27 mouse cellular contexts compared by ENCODE assay signal in the genomic region with DNA sequence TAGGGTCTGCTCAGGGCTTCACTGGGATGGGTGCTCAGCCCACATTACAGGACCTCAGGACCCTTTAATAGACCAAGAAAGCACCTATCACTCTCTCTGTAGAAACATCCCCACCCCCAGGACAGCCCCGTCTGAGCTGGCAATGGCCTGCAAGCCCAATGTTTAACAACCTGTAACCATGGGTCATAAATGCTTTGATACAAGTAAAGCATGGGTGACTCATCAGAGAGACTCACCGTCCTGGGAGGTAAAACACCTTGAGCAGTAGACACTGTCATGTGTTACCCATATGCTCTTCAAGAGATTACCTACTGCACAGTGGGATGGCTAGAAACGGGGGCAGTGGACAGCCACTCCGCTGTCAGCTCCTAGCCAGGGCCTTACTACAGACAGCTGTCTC.
A peak's percentile ranks its signal among the peaks of the same experiment; 100 is the strongest.
DNase-seq lines count a peak whose midpoint lies in the region; ATAC-seq and TF ChIP-seq lines count a peak whose summit lies in the region.
"Had no signal": no experiment of that assay in that cellular context is flagged by ENCODE, and none has a peak within 500 bp of the region (broad histone marks: within the 10 kb centered on the region; RNA-seq: fewer than 3 reads in every experiment).

No protein-coding gene starts in this region.

- WGBS in hindbrain, embryonic 10.5 days: 88% methylated on average over 4 of the region's 4 CpGs
- WGBS in hindbrain, postnatal 0 days: 89% methylated on average over 4 of the region's 4 CpGs
- WGBS in stomach, embryonic 16.5 days: 74% methylated on average over 4 of the region's 4 CpGs
- WGBS in stomach, postnatal 0 days: 63% methylated on average over 4 of the region's 4 CpGs
- WGBS in intestine, embryonic 16.5 days: 66% methylated on average over 4 of the region's 4 CpGs

- no peak for TF ChIP-seq EP300 in stomach, postnatal 0 days (optimal IDR thresholded peaks at IDR 0.05)

- no peak overlapping the region for H3K9ac ChIP-seq in hindbrain, postnatal 0 days (replicated peaks; ENCODE audit: low read length)
- no peak overlapping the region for H3K9ac ChIP-seq in stomach, embryonic 16.5 days (ENCODE audit: low read length)
- H3K9ac ChIP-seq in stomach, postnatal 0 days (ENCODE audit: low read length): no peak overlapping the region
- no peak overlapping the region for H3K9ac ChIP-seq in intestine, embryonic 16.5 days (ENCODE audit: low read depth, low read length)
- H3K9ac ChIP-seq: embryonic facial prominence, embryonic 13.5 days; forebrain, postnatal 0 days; hindbrain, embryonic 14.5 days had no signal

- DNase-seq in hindbrain, embryonic 10.5 days (ENCODE audit: low spot score): no peak
- no peak for DNase-seq in hindbrain, postnatal 0 days (ENCODE audit: low spot score)
- no peak for DNase-seq in stomach, postnatal 0 days (ENCODE audit: low spot score)
- DNase-seq in layer of hippocampus, adult 9-10 months (ENCODE audit: low spot score): no peak
- DNase-seq in heart, postnatal 14 days: no peak
- DNase-seq: adrenal gland, adult 2 months; adrenal gland, postnatal 14 days; B cell, adult 2 months; cerebellum, adult 11 months; cerebellum, adult 8-10 months; cerebellum, postnatal 10 days; cerebellum, postnatal 36 days; embryo, embryonic 11 days; forebrain, postnatal 0 days; gastrocnemius, adult 2 months; gastrocnemius, postnatal 14 days; heart, adult 11 months; heart, postnatal 36 days had no signal

- no peaks in the 10 kb centered on the region; the same call in 1 of the 2 replicates for H3K4me1 ChIP-seq in hindbrain, embryonic 10.5 days (replicated peaks)
- H3K4me1 ChIP-seq in hindbrain, postnatal 0 days (ENCODE audit: insufficient read depth, low read length): no peaks in the 10 kb centered on the region
- no peaks in the 10 kb centered on the region for H3K4me1 ChIP-seq in stomach, embryonic 16.5 days (ENCODE audit: control insufficient read depth, insufficient read depth, low read length)
- H3K4me1 ChIP-seq in stomach, postnatal 0 days (replicated peaks; ENCODE audit: control insufficient read depth, insufficient read depth): no peaks in the 10 kb centered on the region
- H3K4me1 ChIP-seq in intestine, embryonic 16.5 days (ENCODE audit: control insufficient read depth, insufficient read depth, low read length): no peaks in the 10 kb centered on the region

- TF ChIP-seq CTCF in hindbrain, postnatal 0 days (IDR thresholded peaks at IDR 0.05; ENCODE audit: low read depth): no peak
- TF ChIP-seq CTCF in stomach, postnatal 0 days (IDR thresholded peaks at IDR 0.05; ENCODE audit: low read depth): no peak

- intact Hi-C loops in heart, postnatal 14 days (cut with DNase I): no loop called here

- H3K4me3 ChIP-seq in hindbrain, embryonic 10.5 days: no peak overlapping the region
- no peak overlapping the region for H3K4me3 ChIP-seq in hindbrain, postnatal 0 days (ENCODE audit: low read length)
- no peak overlapping the region for H3K4me3 ChIP-seq in stomach, embryonic 16.5 days (replicated peaks; ENCODE audit: low read length)
- no peak overlapping the region for H3K4me3 ChIP-seq in stomach, postnatal 0 days (ENCODE audit: low read depth, low read length)
- no peak overlapping the region for H3K4me3 ChIP-seq in intestine, embryonic 16.5 days (ENCODE audit: low read length)
- H3K4me3 ChIP-seq: embryonic facial prominence, embryonic 10.5 days; embryonic facial prominence, embryonic 13.5 days; erythroblast, embryonic 14.5 days; gastrocnemius, adult 2 months had no signal

- no peaks in the 10 kb centered on the region for H3K36me3 ChIP-seq in hindbrain, embryonic 10.5 days
- H3K36me3 ChIP-seq in hindbrain, postnatal 0 days (ENCODE audit: insufficient read depth, low read length): no peaks in the 10 kb centered on the region
- H3K36me3 ChIP-seq in stomach, embryonic 16.5 days (ENCODE audit: control insufficient read depth, insufficient read depth, low read length): no peaks in the 10 kb centered on the region
- H3K36me3 ChIP-seq in stomach, postnatal 0 days (ENCODE audit: control insufficient read depth, insufficient read depth, low read length): no peaks in the 10 kb centered on the region
- H3K36me3 ChIP-seq in intestine, embryonic 16.5 days (ENCODE audit: control insufficient read depth, insufficient read depth, low read length): no peaks in the 10 kb centered on the region
- H3K36me3 ChIP-seq: embryonic facial prominence, embryonic 10.5 days; embryonic facial prominence, embryonic 13.5 days; G1E had no signal

- ATAC-seq in hindbrain, postnatal 0 days: no peak
- ATAC-seq in stomach, embryonic 16.5 days (ENCODE audit: insufficient read depth, low FRiP score): peak; percentile 37; the same call in 1 of the 2 replicates
- no peak for ATAC-seq in stomach, postnatal 0 days (ENCODE audit: low FRiP score, low TSS enrichment)
- ATAC-seq in intestine, embryonic 16.5 days: peak; percentile 84

- H3K27me3 ChIP-seq in hindbrain, embryonic 10.5 days (ENCODE audit: insufficient read depth, poor library complexity, severe bottlenecking): no peaks in the 10 kb centered on the region
- no peaks in the 10 kb centered on the region for H3K27me3 ChIP-seq in hindbrain, postnatal 0 days (ENCODE audit: insufficient read depth, low read length)
- no peaks in the 10 kb centered on the region for H3K27me3 ChIP-seq in stomach, embryonic 16.5 days (ENCODE audit: control insufficient read depth, insufficient read depth, low read length)
- no peaks in the 10 kb centered on the region for H3K27me3 ChIP-seq in stomach, postnatal 0 days (ENCODE audit: control insufficient read depth, insufficient read depth, low read length)
- no peaks in the 10 kb centered on the region; the same call in 1 of the 2 replicates for H3K27me3 ChIP-seq in intestine, embryonic 16.5 days (replicated peaks; ENCODE audit: control insufficient read depth, insufficient read depth, low read length)
- H3K27me3 ChIP-seq: CH12.LX; embryonic facial prominence, embryonic 13.5 days had no signal

- 0 out of 2 replicates have a peak overlapping the region, but pooled peaks have one; percentile 29 for H3K27ac ChIP-seq in hindbrain, embryonic 10.5 days
- H3K27ac ChIP-seq in hindbrain, postnatal 0 days: no peak overlapping the region
- H3K27ac ChIP-seq in stomach, embryonic 16.5 days (ENCODE audit: low read length): no peak overlapping the region
- H3K27ac ChIP-seq in stomach, postnatal 0 days (replicated peaks): no peak overlapping the region
- no peak overlapping the region for H3K27ac ChIP-seq in intestine, embryonic 16.5 days (ENCODE audit: low read length)
- H3K27ac ChIP-seq: embryonic facial prominence, embryonic 13.5 days; gastrocnemius, adult 2 months; hindbrain, embryonic 14.5 days had no signal

- no peak overlapping the region for H3K4me2 ChIP-seq in hindbrain, postnatal 0 days (ENCODE audit: low read depth, low read length)
- H3K4me2 ChIP-seq in stomach, embryonic 16.5 days (ENCODE audit: low read depth, low read length): no peak overlapping the region
- no peak overlapping the region for H3K4me2 ChIP-seq in stomach, postnatal 0 days (replicated peaks; ENCODE audit: low read depth)
- no peak overlapping the region for H3K4me2 ChIP-seq in intestine, embryonic 16.5 days (ENCODE audit: low read depth, low read length)
- H3K4me2 ChIP-seq: embryonic facial prominence, embryonic 13.5 days; heart, embryonic 11.5 days; hindbrain, embryonic 14.5 days had no signal

- H3K9me3 ChIP-seq in hindbrain, embryonic 10.5 days: peaks cover 5% of the 10 kb centered on the region; the same call in 1 of the 2 replicates
- no peaks in the 10 kb centered on the region for H3K9me3 ChIP-seq in hindbrain, postnatal 0 days (ENCODE audit: low read length)
- 0 out of 2 replicates have a peak, but pooled peaks cover 9% of the 10 kb centered on the region for H3K9me3 ChIP-seq in stomach, embryonic 16.5 days (replicated peaks; ENCODE audit: control insufficient read depth, low read length)
- H3K9me3 ChIP-seq in stomach, postnatal 0 days (ENCODE audit: control insufficient read depth, low read length): no peaks in the 10 kb centered on the region
- peaks cover 9% of the 10 kb centered on the region for H3K9me3 ChIP-seq in intestine, embryonic 16.5 days (ENCODE audit: control insufficient read depth, low read length)

Comparison
In these comparisons a context has a peak if more than half of its experiments do, and no peak if none do; other contexts are left out.
1. ATAC-seq: peak in stomach, embryonic 16.5 days (single experiment) and intestine, embryonic 16.5 days (single experiment); none in hindbrain, postnatal 0 days (single experiment) and stomach, postnatal 0 days (single experiment).